Mouse (Mus musculus): ENCODE data around the gene Dach1. TPM values are rescaled to one million over a fixed set of nuclear protein-coding genes. Genes with fewer than 3 reads are reported as not detected.
A peak's percentile ranks its signal among the peaks of the same experiment; 100 is the strongest.

The Dach1 gene
- polyA plus RNA-seq, 1 experiment from 2014 or later: 1.8 TPM

DNA sequence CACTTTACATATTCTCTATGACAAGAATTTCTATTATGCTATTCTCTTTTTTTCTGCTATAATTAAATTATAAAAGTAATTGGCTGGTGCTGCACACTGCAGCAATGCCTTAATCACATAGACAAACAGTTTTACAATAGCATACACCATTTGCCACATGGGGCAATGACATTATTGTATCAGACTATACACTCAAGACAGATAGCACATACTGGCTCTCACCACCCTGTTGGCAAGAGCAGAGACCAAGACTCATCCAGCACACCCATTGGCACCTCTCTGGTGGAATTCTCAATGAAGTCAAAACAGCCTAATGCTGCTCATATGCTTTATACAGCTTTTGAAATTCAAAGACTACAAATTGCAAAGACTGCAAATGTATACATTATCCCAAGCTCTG, 63.4 kb downstream of the Dach1 start:
- Histone ChIP-seq H3K4me1 (no peaks in the 10 kb centered on the region), H3K9ac (no peak overlapping the region), H3K36me3 (no peaks in the 10 kb centered on the region), H3K4me2 (no peak overlapping the region), H3K27ac (replicated peaks) (no peak overlapping the region), H3K9me3 (no peaks in the 10 kb centered on the region), H3K27me3 (replicated peaks) (no peaks in the 10 kb centered on the region), H3K4me3 (no peak overlapping the region)
- ATAC-seq (ENCODE audit: extremely low read depth, insufficient number of reproducible peaks, low FRiP score, low TSS enrichment): no peak

DNA sequence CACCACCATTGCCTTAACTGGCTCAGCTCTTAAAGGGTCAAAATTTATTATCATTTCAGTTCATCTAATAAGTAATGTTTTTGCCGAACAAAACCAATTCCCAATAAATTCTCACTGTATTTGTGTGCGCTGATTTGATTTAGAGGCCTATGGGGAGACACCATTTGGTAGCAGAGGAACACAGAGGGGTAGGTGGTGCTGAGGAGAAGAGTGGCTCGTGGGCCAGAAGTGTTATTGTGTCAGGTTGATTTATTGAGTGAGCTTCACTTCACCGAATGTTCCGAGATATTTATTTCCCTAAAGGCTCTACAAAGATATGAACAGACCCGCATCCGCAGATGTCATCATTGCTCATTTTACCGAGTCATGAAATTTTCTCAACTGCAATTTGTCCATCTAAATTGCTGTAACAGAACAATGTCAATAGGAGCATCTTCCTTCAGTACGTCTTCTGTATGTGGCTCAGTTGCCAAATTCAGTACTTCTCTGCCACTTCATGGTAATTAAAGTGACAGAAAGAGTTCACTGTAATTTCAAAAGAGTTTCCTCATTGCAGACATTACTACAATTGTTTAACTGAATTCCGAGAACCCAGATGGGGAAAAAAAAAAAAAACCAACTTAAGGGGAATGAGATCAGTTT, 65.1 kb downstream of the Dach1 start:
- no peak for ATAC-seq (ENCODE audit: extremely low read depth, insufficient number of reproducible peaks, low FRiP score, low TSS enrichment)
- no peaks in the 10 kb centered on the region for H3K36me3 ChIP-seq
- no peaks in the 10 kb centered on the region for H3K4me1 ChIP-seq
- WGBS: 68% methylated on average over 10 of the region's 10 CpGs
- H3K4me3 ChIP-seq: no peak overlapping the region
- no peaks in the 10 kb centered on the region for H3K27me3 ChIP-seq (replicated peaks)
- no peaks in the 10 kb centered on the region for H3K9me3 ChIP-seq
- H3K27ac ChIP-seq (replicated peaks): no peak overlapping the region
- H3K9ac ChIP-seq: no peak overlapping the region
- no peak overlapping the region for H3K4me2 ChIP-seq

DNA sequence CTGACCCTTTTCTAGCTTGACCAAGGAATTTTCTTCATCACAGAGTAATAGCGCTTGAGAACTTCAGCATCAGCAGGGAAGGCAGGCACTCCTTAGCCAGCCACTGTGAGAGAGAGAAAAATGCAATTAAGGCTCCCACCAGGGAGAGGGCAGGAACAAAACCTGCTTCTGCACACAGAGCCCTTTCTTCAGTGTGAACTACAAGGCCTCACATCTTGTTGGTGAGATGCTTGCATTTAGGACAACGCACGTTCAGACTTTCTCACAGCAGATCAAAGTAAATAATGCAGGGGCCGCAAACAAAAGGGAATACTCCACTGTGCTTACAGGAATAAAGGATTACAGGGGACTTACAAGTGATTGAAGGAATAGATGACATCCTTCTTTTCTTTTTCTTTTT, 74.3 kb downstream of the Dach1 start:
- no peak overlapping the region for H3K27ac ChIP-seq (replicated peaks)
- no peak overlapping the region for H3K4me3 ChIP-seq
- no peaks in the 10 kb centered on the region for H3K9me3 ChIP-seq
- H3K4me1 ChIP-seq: no peaks in the 10 kb centered on the region
- H3K4me2 ChIP-seq: no peak overlapping the region
- H3K9ac ChIP-seq: no peak overlapping the region
- H3K36me3 ChIP-seq: no peaks in the 10 kb centered on the region
- no peaks in the 10 kb centered on the region for H3K27me3 ChIP-seq (replicated peaks)
- WGBS: 70% methylated on average over 4 of the region's 4 CpGs
- ATAC-seq (ENCODE audit: extremely low read depth, insufficient number of reproducible peaks, low FRiP score, low TSS enrichment): no peak

DNA sequence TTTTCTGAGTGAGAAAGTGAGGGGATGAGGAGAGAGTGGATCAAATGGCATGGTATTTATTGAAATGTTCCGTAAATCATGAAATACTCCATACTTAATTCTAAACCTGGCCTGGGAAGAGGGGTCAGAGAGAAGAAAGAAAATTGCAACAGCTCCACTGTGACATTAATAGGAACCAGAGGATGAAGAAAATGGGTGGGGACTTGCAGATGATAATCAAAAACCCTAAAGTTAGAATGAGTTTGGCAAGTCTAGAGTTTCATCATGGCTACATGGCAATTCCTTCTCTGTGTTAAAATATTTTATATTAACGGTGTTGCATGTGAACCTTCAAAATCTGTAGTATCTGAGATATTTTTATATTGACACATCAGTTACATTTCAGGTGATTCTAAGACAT, 80.3 kb downstream of the Dach1 start:
- 82% methylated on average over 2 of the region's 2 CpGs for WGBS
- Histone ChIP-seq H3K4me3 (no peak overlapping the region), H3K27me3 (replicated peaks) (no peaks in the 10 kb centered on the region), H3K36me3 (no peaks in the 10 kb centered on the region), H3K4me2 (no peak overlapping the region), H3K27ac (replicated peaks) (no peak overlapping the region), H3K9me3 (no peaks in the 10 kb centered on the region), H3K4me1 (no peaks in the 10 kb centered on the region), H3K9ac (no peak overlapping the region)
- no peak for ATAC-seq (ENCODE audit: extremely low read depth, insufficient number of reproducible peaks, low FRiP score, low TSS enrichment)

DNA sequence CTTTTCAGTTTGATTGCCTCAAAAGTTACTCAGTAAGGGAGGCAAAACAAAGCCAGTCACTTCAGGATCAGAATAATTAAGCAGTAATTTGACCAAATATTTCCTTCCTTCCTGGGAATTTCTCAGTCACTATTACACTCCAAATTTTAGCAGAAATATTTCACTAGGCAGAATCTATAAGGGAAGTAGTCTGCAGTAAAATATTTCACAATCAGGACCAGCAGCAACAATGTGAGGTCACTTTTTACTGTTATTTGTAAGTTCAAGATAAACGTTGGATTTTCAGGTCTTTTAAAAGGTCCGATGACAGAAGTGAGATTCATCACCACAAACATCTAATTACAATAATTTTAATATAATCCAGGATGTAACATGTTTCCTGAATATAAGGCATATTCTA, 82.2 kb downstream of the Dach1 start:
- Histone ChIP-seq H3K4me3 (no peak overlapping the region), H3K36me3 (no peaks in the 10 kb centered on the region), H3K9ac (no peak overlapping the region), H3K27me3 (replicated peaks) (no peaks in the 10 kb centered on the region), H3K4me2 (no peak overlapping the region), H3K9me3 (no peaks in the 10 kb centered on the region), H3K4me1 (no peaks in the 10 kb centered on the region), H3K27ac (replicated peaks) (no peak overlapping the region)
- ATAC-seq (ENCODE audit: extremely low read depth, insufficient number of reproducible peaks, low FRiP score, low TSS enrichment): no peak
- WGBS: 76% methylated on average over 2 of the region's 2 CpGs

DNA sequence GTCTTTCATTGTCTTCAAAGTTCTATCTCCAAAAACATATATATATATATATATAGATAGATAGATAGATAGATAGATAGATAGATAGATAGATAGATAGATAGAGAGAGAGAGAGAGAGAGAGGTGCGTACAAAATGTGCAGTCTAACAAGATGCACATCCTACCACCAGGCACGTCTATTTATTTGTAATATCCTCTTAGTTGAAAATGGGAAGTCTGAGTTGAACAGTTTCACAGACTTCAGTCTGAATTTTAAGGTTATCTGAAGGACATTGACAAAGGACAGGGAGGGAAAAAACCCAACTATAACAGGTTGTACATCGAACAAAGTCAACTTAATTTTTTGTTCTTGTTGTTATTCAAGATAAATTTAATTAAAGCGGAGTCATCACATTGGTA, 82.8 kb downstream of the Dach1 start:
- Histone ChIP-seq H3K4me2 (no peak overlapping the region), H3K4me1 (no peaks in the 10 kb centered on the region), H3K27ac (replicated peaks) (no peak overlapping the region), H3K9ac (no peak overlapping the region), H3K4me3 (no peak overlapping the region), H3K36me3 (no peaks in the 10 kb centered on the region), H3K9me3 (no peaks in the 10 kb centered on the region), H3K27me3 (replicated peaks) (no peaks in the 10 kb centered on the region)
- 75% methylated on average over 4 of the region's 4 CpGs for WGBS
- ATAC-seq (ENCODE audit: extremely low read depth, insufficient number of reproducible peaks, low FRiP score, low TSS enrichment): no peak

DNA sequence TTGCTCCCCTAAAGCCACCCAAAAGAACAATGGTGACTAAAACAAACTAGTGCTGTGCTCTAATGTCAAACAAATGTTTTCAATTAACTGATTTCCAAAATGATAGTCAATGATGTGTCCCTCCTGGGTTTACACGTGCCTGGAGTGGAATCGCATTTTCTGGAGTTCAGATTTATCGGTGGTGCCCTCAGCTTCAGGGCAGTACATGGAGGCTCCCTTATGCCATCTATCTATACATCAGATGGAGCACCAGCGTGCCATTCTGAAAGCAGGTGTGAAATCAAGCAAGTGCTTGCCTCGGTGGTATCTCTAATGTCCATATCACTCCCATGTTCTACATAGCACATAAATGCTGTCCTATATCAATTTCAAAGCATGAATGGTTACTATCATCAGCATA, 84.4 kb downstream of the Dach1 start:
- ATAC-seq (ENCODE audit: extremely low read depth, insufficient number of reproducible peaks, low FRiP score, low TSS enrichment): no peak
- no peak overlapping the region for H3K27ac ChIP-seq (replicated peaks)
- H3K9me3 ChIP-seq: no peaks in the 10 kb centered on the region
- H3K27me3 ChIP-seq (replicated peaks): no peaks in the 10 kb centered on the region
- H3K4me2 ChIP-seq: no peak overlapping the region
- no peak overlapping the region for H3K9ac ChIP-seq
- 74% methylated on average over 5 of the region's 5 CpGs for WGBS
- H3K4me3 ChIP-seq: no peak overlapping the region
- H3K4me1 ChIP-seq: peaks cover 4% of the 10 kb centered on the region
- no peaks in the 10 kb centered on the region for H3K36me3 ChIP-seq

DNA sequence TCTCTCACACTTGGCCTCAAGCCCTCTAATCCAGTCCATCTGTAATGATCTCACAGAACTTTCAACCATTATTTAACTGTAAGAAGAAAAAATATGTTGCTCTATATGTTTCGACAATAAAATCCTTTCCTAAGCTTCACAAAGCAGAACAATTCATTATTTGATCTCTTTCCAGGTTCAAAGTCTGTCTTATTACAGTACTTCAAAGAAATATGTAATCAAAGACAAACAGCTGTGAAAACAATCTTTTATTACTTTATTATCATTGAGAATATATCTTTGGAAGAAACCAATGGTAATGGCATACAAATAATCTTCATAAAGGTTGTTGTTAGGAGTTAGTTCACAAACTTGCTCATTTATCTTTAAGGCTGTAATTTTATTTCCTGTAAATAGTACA, 84.8 kb downstream of the Dach1 start:
- H3K36me3 ChIP-seq: no peaks in the 10 kb centered on the region
- H3K9me3 ChIP-seq: no peaks in the 10 kb centered on the region
- no peaks in the 10 kb centered on the region for H3K27me3 ChIP-seq (replicated peaks)
- H3K9ac ChIP-seq: no peak overlapping the region
- no peak overlapping the region for H3K4me2 ChIP-seq
- no peak for ATAC-seq (ENCODE audit: extremely low read depth, insufficient number of reproducible peaks, low FRiP score, low TSS enrichment)
- peaks cover 6% of the 10 kb centered on the region for H3K4me1 ChIP-seq
- WGBS: 70% methylated on average over 1 of the region's 1 CpGs
- no peak overlapping the region for H3K4me3 ChIP-seq
- no peak overlapping the region for H3K27ac ChIP-seq (replicated peaks)

DNA sequence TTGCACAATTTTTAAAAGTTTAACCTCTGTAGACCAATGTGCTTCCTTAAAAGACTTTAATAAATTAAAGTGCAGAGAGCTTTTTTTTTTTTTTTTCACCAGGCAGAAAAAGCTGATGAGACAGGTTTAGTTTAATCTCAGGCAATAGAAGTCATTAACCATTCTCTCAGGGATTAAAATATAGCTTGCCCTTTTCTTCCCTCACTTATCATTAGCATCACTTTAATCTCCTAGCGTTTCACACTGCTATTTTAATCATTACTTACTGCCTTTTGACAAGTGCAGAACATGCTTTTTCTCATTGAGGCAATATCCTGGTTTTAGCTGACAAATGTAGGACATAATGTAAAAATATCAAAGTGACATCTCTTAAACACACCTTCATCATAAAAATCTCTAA, 86.1 kb downstream of the Dach1 start:
- Histone ChIP-seq H3K4me1 (peaks cover 6% of the 10 kb centered on the region), H3K27me3 (replicated peaks) (no peaks in the 10 kb centered on the region), H3K36me3 (no peaks in the 10 kb centered on the region), H3K4me3 (no peak overlapping the region), H3K27ac (replicated peaks) (no peak overlapping the region), H3K9ac (no peak overlapping the region), H3K9me3 (no peaks in the 10 kb centered on the region), H3K4me2 (no peak overlapping the region)
- WGBS: 36% methylated on average over 1 of the region's 1 CpGs
- ATAC-seq (ENCODE audit: extremely low read depth, insufficient number of reproducible peaks, low FRiP score, low TSS enrichment): no peak

DNA sequence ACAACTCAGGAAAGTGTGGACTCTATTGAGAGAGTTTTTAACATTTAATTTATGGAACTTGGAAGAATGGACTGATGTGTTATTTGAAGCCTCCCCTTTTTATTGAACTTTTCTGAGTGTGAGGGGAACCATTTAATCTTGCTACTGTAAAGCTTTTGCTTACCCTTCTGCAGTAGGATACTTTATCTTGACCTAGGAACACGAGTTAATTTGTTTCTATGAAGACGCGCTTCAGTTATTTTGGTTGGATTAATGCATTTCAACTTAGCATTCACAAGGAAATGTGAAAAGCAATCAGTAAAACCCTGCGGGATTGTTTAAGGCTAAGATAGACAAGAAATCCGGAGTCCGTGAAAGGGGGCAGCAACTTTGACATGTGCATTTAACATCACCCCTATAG, 89.6 kb downstream of the Dach1 start:
- WGBS: 61% methylated on average over 6 of the region's 6 CpGs
- Histone ChIP-seq H3K4me3 (no peak overlapping the region), H3K9me3 (no peaks in the 10 kb centered on the region), H3K4me2 (no peak overlapping the region), H3K36me3 (no peaks in the 10 kb centered on the region), H3K27ac (replicated peaks) (no peak overlapping the region), H3K27me3 (replicated peaks) (no peaks in the 10 kb centered on the region), H3K4me1 (peaks cover 6% of the 10 kb centered on the region), H3K9ac (no peak overlapping the region)
- ATAC-seq (ENCODE audit: extremely low read depth, insufficient number of reproducible peaks, low FRiP score, low TSS enrichment): no peak

DNA sequence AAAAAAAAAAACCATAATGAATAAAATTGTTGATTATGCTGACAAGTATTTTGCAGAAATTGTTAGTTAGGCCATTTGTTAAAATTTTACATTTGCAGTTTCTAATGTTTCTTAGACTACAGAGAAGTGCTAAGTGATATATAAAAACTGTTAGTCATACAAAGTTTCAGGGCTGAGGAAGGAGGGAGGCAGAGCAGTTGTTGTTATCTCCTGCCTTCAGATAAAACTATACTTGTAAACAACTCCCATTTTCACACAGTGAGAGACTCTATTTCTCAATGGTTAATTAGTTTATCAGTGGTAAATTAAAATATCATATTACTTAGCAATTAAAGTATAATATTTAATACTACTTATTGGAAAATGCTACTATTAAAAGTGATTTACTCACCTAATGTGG, 91.6 kb downstream of the Dach1 start:
- Histone ChIP-seq H3K4me1 (peaks cover 13% of the 10 kb centered on the region), H3K4me3 (no peak overlapping the region), H3K27ac (replicated peaks) (no peak overlapping the region), H3K9ac (no peak overlapping the region), H3K36me3 (no peaks in the 10 kb centered on the region), H3K27me3 (replicated peaks) (no peaks in the 10 kb centered on the region), H3K4me2 (no peak overlapping the region), H3K9me3 (no peaks in the 10 kb centered on the region)
- no peak for ATAC-seq (ENCODE audit: extremely low read depth, insufficient number of reproducible peaks, low FRiP score, low TSS enrichment)

DNA sequence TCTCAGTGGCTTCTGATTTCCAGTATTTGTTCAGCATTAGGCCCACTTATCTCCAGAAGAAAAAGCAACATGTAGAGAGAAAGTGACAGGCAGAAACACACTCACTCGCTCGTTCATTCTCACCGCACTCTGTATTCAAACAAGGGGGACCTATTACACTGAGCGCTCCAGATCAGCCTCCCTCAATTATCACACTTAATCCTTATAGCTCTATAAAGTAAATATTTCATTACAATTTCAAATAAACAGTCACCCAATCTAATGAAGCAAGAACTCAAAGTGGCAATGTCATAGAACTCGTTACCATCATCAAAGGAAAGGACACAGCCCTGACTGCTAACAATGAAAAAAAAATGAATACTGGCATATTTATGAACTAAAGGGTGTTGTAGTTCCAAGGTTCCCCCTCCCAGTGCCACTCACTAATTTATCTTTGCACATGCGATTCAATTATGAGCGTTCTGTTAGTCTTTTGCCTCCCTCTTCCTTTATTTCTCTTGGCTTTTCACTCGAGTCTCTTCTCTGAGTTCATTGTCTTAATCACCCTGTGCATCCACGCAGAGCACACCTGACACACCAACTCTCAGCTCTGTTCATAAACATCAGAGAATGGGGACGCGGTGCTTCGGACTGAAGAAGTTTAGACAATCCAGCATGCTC, 96.0 kb downstream of the Dach1 start:
- WGBS: 66% methylated on average over 12 of the region's 12 CpGs
- no peak overlapping the region for H3K27ac ChIP-seq (replicated peaks)
- no peak for ATAC-seq (ENCODE audit: extremely low read depth, insufficient number of reproducible peaks, low FRiP score, low TSS enrichment)
- peak overlapping the region; percentile 54 for H3K4me2 ChIP-seq
- peaks cover 22% of the 10 kb centered on the region for H3K4me1 ChIP-seq
- no peaks in the 10 kb centered on the region for H3K27me3 ChIP-seq (replicated peaks)
- no peaks in the 10 kb centered on the region for H3K9me3 ChIP-seq
- H3K36me3 ChIP-seq: no peaks in the 10 kb centered on the region
- H3K9ac ChIP-seq: peak overlapping the region; percentile 24; the same call in 1 of the 2 replicates
- H3K4me3 ChIP-seq: 0 out of 2 replicates have a peak overlapping the region, but pooled peaks have one; percentile 19
